Mouse (Mus musculus): Measurements from ENCODE around the gene Cdip1.

DNA sequence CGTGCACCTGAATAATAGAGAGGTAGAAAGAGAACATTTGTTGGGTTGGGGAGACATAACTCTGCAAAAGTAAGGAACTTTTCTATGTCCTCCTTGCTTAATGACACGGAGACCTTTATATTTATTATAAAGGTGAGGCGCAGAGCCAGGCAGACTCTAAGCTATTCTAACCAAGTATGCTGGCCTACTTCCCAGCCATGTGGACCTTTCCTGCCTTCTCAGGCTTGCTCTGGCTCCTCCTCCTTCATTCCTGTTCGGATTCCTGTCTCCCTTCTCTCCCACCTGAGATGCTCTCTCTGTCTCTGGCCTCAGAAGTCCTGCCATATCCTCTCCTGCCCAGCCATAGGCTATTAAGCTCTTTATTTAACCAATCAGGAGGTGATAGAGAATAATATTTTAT is 64.8 kb downstream of the Cdip1 start:
- TF ChIP-seq POLR2A (IDR thresholded peaks at IDR 0.05; ENCODE audit: insufficient read depth, low read length) (no peak), EP300 (IDR thresholded peaks at IDR 0.05; ENCODE audit: insufficient read depth, low read depth, low read length) (no peak), CTCF (IDR thresholded peaks at IDR 0.05; ENCODE audit: low read depth, low read length) (no peak)
